Mouse (Mus musculus): ENCODE data around the gene Slc35e4. TPM values are rescaled to one million over a fixed set of nuclear protein-coding genes. Genes with fewer than 3 reads are reported as not detected.

The Slc35e4 gene
- total and polyA plus RNA-seq, 3 experiments: 3.3 to 10.9 (median 4.6) TPM

DNA sequence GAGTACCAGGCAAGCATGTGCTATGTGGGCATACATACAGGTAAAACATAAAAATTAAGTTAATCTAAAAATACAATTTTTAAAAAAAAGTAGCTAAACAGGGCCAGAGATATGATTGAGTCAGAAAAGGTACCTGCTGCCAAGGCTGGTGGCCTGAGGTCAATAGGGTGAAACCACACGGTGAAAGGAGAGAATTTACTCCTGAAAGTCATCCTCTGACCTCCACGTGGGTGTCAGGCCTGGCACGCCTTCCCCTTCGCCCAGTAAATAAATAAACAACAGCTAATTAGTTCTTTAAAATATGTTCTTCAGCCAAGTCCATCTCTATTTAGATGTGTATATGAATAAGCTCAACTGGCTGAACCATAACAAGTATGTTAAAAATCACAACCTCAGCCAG lies 54.1 kb downstream of the Slc35e4 start:
- Histone ChIP-seq H3K27me3 (replicated peaks) (peaks cover 1% of the 10 kb centered on the region), H3K9me3 (replicated peaks; ENCODE audit: low read length) (peaks cover 2% of the 10 kb centered on the region), H3K27ac (ENCODE audit: insufficient read depth, low read depth) (no peak overlapping the region), H3K36me3 (replicated peaks in 1 of 2; ENCODE audit: control insufficient read depth in 1 of 2, insufficient read depth in 1 of 2, low read length in 1 of 2) (no peaks in the 10 kb centered on the region), H3K4me1 (ENCODE audit: control insufficient read depth in 1 of 2, insufficient read depth in 2 of 2) (peaks cover 0 to 5% of the 10 kb centered on the region in 2 experiments; a peak in 1 of 4 replicates), H3K9ac (ENCODE audit: insufficient read depth, low read depth) (no peak overlapping the region), H3K79me2 (replicated peaks; ENCODE audit: control insufficient read depth, extremely low read depth, insufficient read depth, poor library complexity, severe bottlenecking) (no peaks in the 10 kb centered on the region), H3K4me2 (ENCODE audit: insufficient read depth, low read depth, poor library complexity, severe bottlenecking) (no peak overlapping the region), H3K4me3 (replicated peaks in 1 of 3; ENCODE audit: low read depth in 2 of 3, low read length in 2 of 3, poor library complexity in 1 of 3) (no peak overlapping the region)
- DNase-seq (ENCODE audit: extremely low read depth): no peak
- dilution Hi-C loops (cut with MboI; ENCODE audit: extremely low pct_ligation_motif_present, extremely low pct_unique_long_range_greater_than_20kb, low sequenced_read_pairs): no loop called here
- in situ Hi-C loops (cut with MboI; ENCODE audit: low pct_ligation_motif_present, low pct_unique_long_range_greater_than_20kb, low sequenced_read_pairs): no loop called here
- TF ChIP-seq ZKSCAN1 (IDR thresholded peaks at IDR 0.05; ENCODE audit: borderline replicate concordance, low read depth, low read length) (no peak), MAZ (IDR thresholded peaks at IDR 0.05; ENCODE audit: low read depth, low read length) (no peak), PAX5 (IDR thresholded peaks at IDR 0.05; ENCODE audit: low read length) (no peak), IRF4 (IDR thresholded peaks at IDR 0.05; ENCODE audit: low read depth, low read length) (no peak), MAX (IDR thresholded peaks at IDR 0.05; ENCODE audit: low read length) (no peak), MAFK (IDR thresholded peaks at IDR 0.05; ENCODE audit: insufficient replicate concordance, low read length) (no peak), ELF1 (IDR thresholded peaks at IDR 0.05; ENCODE audit: low read depth, low read length) (no peak), ZNF384 (IDR thresholded peaks at IDR 0.05; ENCODE audit: low read depth, low read length) (no peak)

DNA sequence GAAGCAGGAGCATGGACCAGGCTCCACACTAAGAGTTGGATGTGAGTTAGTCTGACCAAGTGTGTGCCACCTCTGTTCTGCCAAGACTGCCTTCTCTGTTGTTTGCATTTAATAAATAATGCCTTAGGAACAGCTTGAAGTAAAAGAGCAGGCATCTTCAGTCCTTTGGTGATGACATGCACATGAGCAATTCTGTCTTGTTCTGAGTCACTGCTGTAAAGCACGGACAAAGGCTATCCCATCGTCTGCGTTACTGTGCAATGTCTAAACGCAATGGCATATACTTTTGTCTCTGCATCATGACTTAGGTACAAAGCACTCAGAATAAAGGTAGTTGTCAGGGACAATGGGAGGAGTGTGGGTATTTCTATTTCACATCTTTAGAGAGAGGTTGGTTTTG lies 54.7 kb downstream of the Slc35e4 start:
- H3K36me3 ChIP-seq (replicated peaks in 1 of 2; ENCODE audit: control insufficient read depth in 1 of 2, insufficient read depth in 1 of 2, low read length in 1 of 2): no peaks in the 10 kb centered on the region
- dilution Hi-C loops (cut with MboI; ENCODE audit: extremely low pct_ligation_motif_present, extremely low pct_unique_long_range_greater_than_20kb, low sequenced_read_pairs) (no loop called here), in situ Hi-C loops (cut with MboI; ENCODE audit: low pct_ligation_motif_present, low pct_unique_long_range_greater_than_20kb, low sequenced_read_pairs) (no loop called here)
- H3K79me2 ChIP-seq (replicated peaks; ENCODE audit: control insufficient read depth, extremely low read depth, insufficient read depth, poor library complexity, severe bottlenecking): no peaks in the 10 kb centered on the region
- peaks cover 0 to 5% of the 10 kb centered on the region in 2 experiments; a peak in 1 of 4 replicates for H3K4me1 ChIP-seq (ENCODE audit: control insufficient read depth in 1 of 2, insufficient read depth in 2 of 2)
- H3K9ac ChIP-seq (ENCODE audit: insufficient read depth, low read depth): no peak overlapping the region
- peaks cover 1% of the 10 kb centered on the region for H3K27me3 ChIP-seq (replicated peaks)
- no peak overlapping the region for H3K4me2 ChIP-seq (ENCODE audit: insufficient read depth, low read depth, poor library complexity, severe bottlenecking)
- DNase-seq (ENCODE audit: extremely low read depth): no peak
- H3K4me3 ChIP-seq (replicated peaks in 1 of 3; ENCODE audit: low read depth in 2 of 3, low read length in 2 of 3, poor library complexity in 1 of 3): no peak overlapping the region
- TF ChIP-seq BHLHE40 (IDR thresholded peaks at IDR 0.05; ENCODE audit: low read depth, low read length) (peak; percentile 57), ETS1 (conservative IDR thresholded peaks at IDR 0.05; ENCODE audit: low read depth, low read length) (no peak), E2F4 (IDR thresholded peaks at IDR 0.05; ENCODE audit: insufficient replicate concordance, low read depth, low read length) (no peak), JUN (IDR thresholded peaks at IDR 0.05; ENCODE audit: insufficient read depth, low read depth, low read length) (no peak), MXI1 (IDR thresholded peaks at IDR 0.05; ENCODE audit: low read depth, low read length) (no peak), POLR2A (IDR thresholded peaks at IDR 0.05; ENCODE audit: low read depth, low read length) (no peak), SIN3A (IDR thresholded peaks at IDR 0.05; ENCODE audit: low read length) (no peak), IRF4 (IDR thresholded peaks at IDR 0.05; ENCODE audit: low read depth, low read length) (peak; percentile 69), ZC3H11A (IDR thresholded peaks at IDR 0.05; ENCODE audit: low read depth, low read length) (no peak), CTCF (conservative IDR thresholded peaks at IDR 0.05 in 1 of 2, IDR thresholded peaks at IDR 0.05 in 1 of 2; ENCODE audit: low read depth in 2 of 2, low read length in 2 of 2) (no peak), EP300 (IDR thresholded peaks at IDR 0.05; ENCODE audit: low read length) (no peak)
- no peak overlapping the region for H3K27ac ChIP-seq (ENCODE audit: insufficient read depth, low read depth)
- H3K9me3 ChIP-seq (replicated peaks; ENCODE audit: low read length): peaks cover 5% of the 10 kb centered on the region
